Mouse (Mus musculus): Measurements from ENCODE around the gene Snph. TPM values are rescaled to one million over a fixed set of nuclear protein-coding genes. Genes with fewer than 3 reads are reported as not detected.

Gene Snph
- not detected in 2 replicates for total RNA-seq (2012; rRNA removed)
- not detected for polyA plus RNA-seq (2012; ENCODE audit: insufficient read depth in 1 of 2, insufficient read length in 2 of 2, low read depth in 1 of 2, low replicate concordance in 2 of 2, missing spikeins in 1 of 2)

DNA sequence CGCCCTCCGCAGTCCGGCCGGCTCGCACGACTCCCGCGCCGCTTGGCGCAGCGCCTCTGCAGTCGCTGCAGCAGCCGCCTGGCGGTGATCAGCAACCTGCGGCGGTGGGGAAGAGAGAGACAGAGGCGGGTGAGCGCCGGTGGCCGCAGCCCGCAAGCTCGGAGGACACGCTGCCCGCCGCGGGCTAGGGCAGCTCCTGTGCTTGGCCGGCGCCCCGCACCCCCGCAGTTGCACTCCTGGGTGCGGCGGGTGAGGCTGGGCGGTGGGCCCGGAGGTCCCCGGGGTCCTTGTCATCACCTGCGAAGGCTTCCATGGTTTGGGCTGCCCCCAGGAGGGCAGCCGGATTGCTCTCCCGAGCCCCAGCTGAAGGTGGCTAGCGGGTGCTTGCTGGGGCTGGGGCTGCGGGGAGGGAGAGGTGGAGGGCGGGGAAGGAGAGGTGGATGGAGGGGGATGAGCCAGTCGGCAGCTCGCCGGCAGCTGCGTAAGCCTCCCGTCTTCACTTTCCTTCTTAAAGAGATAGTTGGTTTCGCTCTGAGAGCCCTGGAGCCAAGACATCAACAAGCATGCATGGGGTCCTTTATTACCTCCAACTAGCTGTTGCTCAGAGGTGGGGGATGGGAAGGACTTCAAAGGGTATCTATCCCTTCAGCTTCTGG lies at the start of gene Snph:
TSS of gene Snph (minus strand) at position 435 of the 656 bp plus-strand sequence.
- H3K9ac ChIP-seq (ENCODE audit: control insufficient read depth, low read depth, low read length, poor library complexity, severe bottlenecking), result no peak within 1 kb of the TSS
- no peaks in the 10 kb centered on the region for H3K36me3 ChIP-seq (ENCODE audit: control insufficient read depth in 1 of 2, insufficient read depth in 2 of 2, low read length in 2 of 2)
- H3K27me3 ChIP-seq (ENCODE audit: control insufficient read depth in 1 of 2, insufficient read depth in 2 of 2, low read length in 2 of 2), result peaks cover 0 to 2% of the 10 kb centered on the region in 2 experiments; a peak in 2 of 4 replicates
- H3K79me2 ChIP-seq (ENCODE audit: control insufficient read depth, insufficient read depth, low read length, poor library complexity), result no peaks in the 10 kb centered on the region
- DNase-seq (ENCODE audit: low read depth, low spot score), result no peak
- H3K9me3 ChIP-seq (replicated peaks; ENCODE audit: insufficient read depth, low read length), result no peaks in the 10 kb centered on the region
- H3K27ac ChIP-seq (ENCODE audit: control insufficient read depth, low read depth, low read length), result no peak within 1 kb of the TSS
- H3K4me3 ChIP-seq (ENCODE audit: control insufficient read depth in 1 of 2, insufficient read depth in 1 of 2, low read depth in 2 of 2, low read length in 2 of 2), result no peak within 1 kb of the TSS
- no peaks in the 10 kb centered on the region for H3K4me1 ChIP-seq (ENCODE audit: control insufficient read depth in 1 of 2, insufficient read depth in 2 of 2, low read length in 2 of 2)
- TF ChIP-seq ETS1 (IDR thresholded peaks at IDR 0.05; ENCODE audit: low read depth, low read length) (no peak), ZKSCAN1 (IDR thresholded peaks at IDR 0.05; ENCODE audit: low read depth, low read length) (no peak), MAZ (IDR thresholded peaks at IDR 0.05; ENCODE audit: low read depth, low read length) (no peak), E2F4 (IDR thresholded peaks at IDR 0.05; ENCODE audit: borderline replicate concordance, low read depth, low read length) (no peak), MYC (IDR thresholded peaks at IDR 0.05; ENCODE audit: low read depth, low read length) (no peak), BHLHE40 (IDR thresholded peaks at IDR 0.05; ENCODE audit: borderline replicate concordance, low read depth, low read length) (no peak), CTCF (IDR thresholded peaks at IDR 0.05 in 2 of 3, conservative IDR thresholded peaks at IDR 0.05 in 1 of 3; ENCODE audit: control insufficient read depth in 1 of 3, insufficient read depth in 1 of 3, low read depth in 2 of 3, low read length in 3 of 3, poor library complexity in 1 of 3, severe bottlenecking in 1 of 3) (no peak)

DNA sequence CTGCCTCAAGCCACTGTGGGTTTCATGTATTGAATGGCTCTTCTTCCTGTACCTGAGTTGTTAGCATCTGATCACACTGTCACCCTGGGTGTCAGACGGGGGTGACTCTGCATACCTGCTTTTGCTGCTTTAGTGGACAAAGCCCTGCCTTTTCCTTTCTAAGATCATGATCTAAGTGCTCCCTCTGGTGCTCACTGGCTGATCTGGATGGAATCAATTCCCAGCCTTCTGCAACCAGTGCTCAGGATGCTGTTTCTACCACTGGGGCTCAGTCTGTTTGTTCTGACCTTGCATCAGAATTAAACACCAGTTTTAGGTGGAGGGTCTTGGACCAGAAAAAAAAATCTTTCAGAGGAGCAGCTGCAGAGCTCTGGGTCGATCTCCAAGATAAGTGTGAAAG lies 43.8 kb upstream of the Snph start:
- Histone ChIP-seq H3K36me3 (ENCODE audit: control insufficient read depth in 1 of 2, insufficient read depth in 2 of 2, low read length in 2 of 2) (no peaks in the 10 kb centered on the region), H3K4me1 (ENCODE audit: control insufficient read depth in 1 of 2, insufficient read depth in 2 of 2, low read length in 2 of 2) (no peaks in the 10 kb centered on the region), H3K9ac (ENCODE audit: control insufficient read depth, low read depth, low read length, poor library complexity, severe bottlenecking) (no peak overlapping the region), H3K27me3 (ENCODE audit: control insufficient read depth in 1 of 2, insufficient read depth in 2 of 2, low read length in 2 of 2) (peaks cover 0 to 4% of the 10 kb centered on the region in 2 experiments; a peak in 2 of 4 replicates), H3K27ac (ENCODE audit: control insufficient read depth, low read depth, low read length) (no peak overlapping the region), H3K4me3 (ENCODE audit: control insufficient read depth in 1 of 2, insufficient read depth in 1 of 2, low read depth in 2 of 2, low read length in 2 of 2) (no peak overlapping the region), H3K79me2 (ENCODE audit: control insufficient read depth, insufficient read depth, low read length, poor library complexity) (no peaks in the 10 kb centered on the region), H3K9me3 (replicated peaks; ENCODE audit: insufficient read depth, low read length) (no peaks in the 10 kb centered on the region)
- peak; percentile 13 for TF ChIP-seq RAD21 (IDR thresholded peaks at IDR 0.05; ENCODE audit: low read depth, low read length)
- no peak for TF ChIP-seq ELF1 (IDR thresholded peaks at IDR 0.05; ENCODE audit: low read depth, low read length)
- no peak for TF ChIP-seq CHD1 (IDR thresholded peaks at IDR 0.05; ENCODE audit: low read depth, low read length)
- TF ChIP-seq ZKSCAN1 (IDR thresholded peaks at IDR 0.05; ENCODE audit: low read depth, low read length), result no peak
- DNase-seq (ENCODE audit: low read depth, low spot score), result no peak

DNA sequence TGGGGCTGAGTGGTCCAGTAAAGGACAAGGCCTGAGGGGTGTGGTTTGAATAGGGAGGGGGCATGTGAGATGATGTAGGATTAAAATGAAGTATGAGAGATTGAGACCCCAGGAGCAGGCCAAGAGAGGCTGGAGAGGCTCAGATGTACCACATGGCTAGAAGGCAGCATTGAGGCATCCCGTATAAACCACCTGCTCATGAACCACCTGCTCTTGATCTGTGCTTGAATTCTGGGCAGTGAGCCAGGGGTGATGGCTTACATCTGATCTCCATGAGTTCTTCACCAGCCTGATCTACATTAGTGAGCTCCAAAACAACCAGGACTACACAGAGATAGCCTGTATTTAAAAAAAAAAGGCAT lies 38.6 kb upstream of the Snph start:
- Histone ChIP-seq H3K4me1 (ENCODE audit: control insufficient read depth in 1 of 2, insufficient read depth in 2 of 2, low read length in 2 of 2) (no peaks in the 10 kb centered on the region), H3K79me2 (ENCODE audit: control insufficient read depth, insufficient read depth, low read length, poor library complexity) (no peaks in the 10 kb centered on the region), H3K9me3 (replicated peaks; ENCODE audit: insufficient read depth, low read length) (no peaks in the 10 kb centered on the region), H3K4me3 (ENCODE audit: control insufficient read depth in 1 of 2, insufficient read depth in 1 of 2, low read depth in 2 of 2, low read length in 2 of 2) (no peak overlapping the region), H3K27ac (ENCODE audit: control insufficient read depth, low read depth, low read length) (no peak overlapping the region), H3K36me3 (ENCODE audit: control insufficient read depth in 1 of 2, insufficient read depth in 2 of 2, low read length in 2 of 2) (no peaks in the 10 kb centered on the region), H3K9ac (ENCODE audit: control insufficient read depth, low read depth, low read length, poor library complexity, severe bottlenecking) (no peak overlapping the region), H3K27me3 (ENCODE audit: control insufficient read depth in 1 of 2, insufficient read depth in 2 of 2, low read length in 2 of 2) (no peaks in the 10 kb centered on the region; a peak in 4 of 4 replicates)
- TF ChIP-seq POLR2A (IDR thresholded peaks at IDR 0.05; ENCODE audit: control insufficient read depth in 1 of 2, insufficient read depth in 1 of 2, low read depth in 1 of 2, low read length in 2 of 2, poor library complexity in 1 of 2), result no peak
- no peak for TF ChIP-seq ZC3H11A (IDR thresholded peaks at IDR 0.05; ENCODE audit: low read depth, low read length)
- no peak for TF ChIP-seq RCOR1 (IDR thresholded peaks at IDR 0.05; ENCODE audit: low read depth, low read length)
- no peak for TF ChIP-seq GABPA (IDR thresholded peaks at IDR 0.05; ENCODE audit: low read depth, low read length)
- no peak for TF ChIP-seq JUND (IDR thresholded peaks at IDR 0.05; ENCODE audit: low read depth, low read length)
- no peak for TF ChIP-seq E2F4 (IDR thresholded peaks at IDR 0.05; ENCODE audit: borderline replicate concordance, low read depth, low read length)
- no peak for TF ChIP-seq HCFC1 (IDR thresholded peaks at IDR 0.05; ENCODE audit: low read depth, low read length)
- TF ChIP-seq CHD1 (IDR thresholded peaks at IDR 0.05; ENCODE audit: low read depth, low read length), result no peak
- TF ChIP-seq MAFK (IDR thresholded peaks at IDR 0.05; ENCODE audit: borderline replicate concordance, low read depth, low read length), result no peak
- TF ChIP-seq SMC3 (IDR thresholded peaks at IDR 0.05; ENCODE audit: low read depth, low read length), result no peak
- TF ChIP-seq POLR2AphosphoS5 (IDR thresholded peaks at IDR 0.05; ENCODE audit: borderline replicate concordance, low read depth, low read length), result no peak
- no peak for TF ChIP-seq BHLHE40 (IDR thresholded peaks at IDR 0.05; ENCODE audit: borderline replicate concordance, low read depth, low read length)
- no peak for TF ChIP-seq TBP (IDR thresholded peaks at IDR 0.05; ENCODE audit: low read depth, low read length)
- no peak for TF ChIP-seq SIN3A (IDR thresholded peaks at IDR 0.05; ENCODE audit: low read length)
- DNase-seq (ENCODE audit: low read depth, low spot score), result peak; percentile 15
